Mouse (Mus musculus) small intestine, adult 2 months (tissue): Measurements from ENCODE around the gene Arhgap28.

Experiments
- CTCF ChIP-seq: fragments of 200-500 bp; IDR thresholded peaks from 2 replicates; pipeline ENCODE4 v1.5.1; 2012; ENCODE audit warnings: low read depth, mild to moderate bottlenecking, control low read depth, inconsistent platforms, low read length, moderate library complexity, mixed read lengths; ENCODE audit not compliant: insufficient replicate concordance, insufficient read length; ENCODE audit errors: extremely low read depth
- POLR2A ChIP-seq: fragments of 200-500 bp; IDR thresholded peaks from 2 replicates; pipeline ENCODE4 v1.6.1; 2012; ENCODE audit warnings: low read depth, mild to moderate bottlenecking, control low read depth, inconsistent platforms, low read length, moderate library complexity

GRCm38 (mm10) chr17:67928280-67928679 is 75.6 kb downstream of the Arhgap28 start:
- TF ChIP-seq POLR2A (no peak), CTCF (no peak)
